Mouse (Mus musculus) cortical plate, adult 2 months (tissue): ENCODE results near the gene Clptm1. TPM values are rescaled to one million over a fixed set of nuclear protein-coding genes. Genes with fewer than 3 reads are reported as not detected.

Experiments
- H3K27ac ChIP-seq: fragments of 200-500 bp; 2 replicates; pipeline ENCODE4 v1.5.1; 2012; ENCODE audit warnings: low read length, control low read depth, inconsistent platforms; ENCODE audit not compliant: insufficient read depth
- H3K4me1 ChIP-seq: fragments of 200-500 bp; 2 replicates; pipeline ENCODE4 v1.6.1; 2011; ENCODE audit warnings: low read length; ENCODE audit not compliant: control insufficient read depth, insufficient read depth
- H3K4me3 ChIP-seq: fragments of 200-500 bp; 2 replicates; pipeline ENCODE4 v1.5.1; 2011; ENCODE audit warnings: mild to moderate bottlenecking, low read length, control low read depth; ENCODE audit not compliant: insufficient read depth
- CTCF ChIP-seq: fragments of 200-500 bp; IDR thresholded peaks from 2 replicates; pipeline ENCODE4 v1.5.1; 2011; ENCODE audit warnings: mild to moderate bottlenecking, control low read depth, low read length; ENCODE audit not compliant: insufficient read depth; ENCODE audit errors: extremely low read depth
- POLR2A ChIP-seq: fragments of 200-500 bp; IDR thresholded peaks from 2 replicates; pipeline ENCODE4 v1.6.1; 2011; ENCODE audit warnings: mild to moderate bottlenecking, low read length, control low read depth; ENCODE audit not compliant: insufficient read depth; ENCODE audit errors: extremely low read depth
- polyA plus RNA-seq: library from polyadenylated mRNA; depleted of rRNA; stranded (reverse); fragments of >200 nt; gene quantifications from 2 replicates; pipeline ENCODE4 v1.2.3, GENCODE M21; 2012; rRNA removed

The Clptm1 gene
- polyA plus RNA-seq, 1 experiment = 147 TPM

DNA sequence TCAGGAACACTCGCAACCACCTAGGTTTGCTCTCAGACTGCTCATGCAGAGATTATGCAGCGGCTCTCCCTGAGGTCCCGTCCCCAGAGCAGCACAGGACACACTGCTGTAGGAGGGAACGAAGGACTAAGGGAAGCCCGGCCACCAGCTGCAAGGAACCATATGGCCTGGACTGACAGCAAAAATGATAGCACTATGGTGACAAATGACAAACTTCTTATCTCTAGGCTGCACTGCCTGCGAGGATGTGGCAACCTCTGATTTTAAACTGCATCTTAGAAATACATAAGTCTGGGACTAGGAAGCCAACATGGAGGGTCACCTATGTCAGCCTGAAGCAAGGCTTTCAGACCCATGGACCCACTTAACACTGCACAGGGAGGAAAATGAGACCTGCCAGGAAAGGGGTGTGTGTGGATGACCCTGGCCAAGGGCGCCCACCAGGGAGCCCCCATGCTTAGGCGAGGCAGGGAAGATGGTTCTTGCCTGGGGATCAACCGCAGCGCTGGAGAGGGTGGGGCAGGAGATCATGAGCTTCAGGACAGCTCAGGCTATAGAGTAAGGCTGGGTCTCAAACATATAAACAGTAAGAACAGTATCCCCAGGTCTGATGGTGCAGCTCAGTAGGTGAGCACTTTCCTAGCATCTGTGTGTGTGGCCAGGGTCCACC, 71.6 kb downstream of the Clptm1 start:
- no peak for TF ChIP-seq POLR2A
- no peak for TF ChIP-seq CTCF
- Histone ChIP-seq H3K27ac (no peak overlapping the region), H3K4me3 (no peak overlapping the region)

DNA sequence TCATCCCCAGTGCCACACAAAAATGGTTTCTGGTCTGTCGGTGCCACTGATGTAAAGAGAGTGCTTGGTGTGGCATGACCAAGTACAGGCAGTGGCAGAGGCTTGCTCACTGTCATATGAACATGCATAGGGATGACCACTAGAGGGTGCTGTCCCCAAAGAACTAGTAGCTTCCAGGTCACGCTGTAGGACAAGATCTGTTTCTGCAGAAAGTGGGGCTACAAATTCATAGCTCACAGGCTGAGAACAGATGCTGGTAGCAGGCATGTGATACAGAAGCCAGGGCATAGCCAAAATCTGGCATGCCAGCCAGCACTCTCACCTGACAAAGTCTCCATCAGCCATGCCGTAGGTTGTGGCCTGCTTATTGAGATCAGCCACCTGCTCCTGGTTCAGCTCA, 74.9 kb downstream of the Clptm1 start:
- TF ChIP-seq CTCF (peak; percentile 83), POLR2A (no peak)
- H3K4me1 ChIP-seq = peaks cover 3% of the 10 kb centered on the region
- no peak overlapping the region for H3K4me3 ChIP-seq
- H3K27ac ChIP-seq = no peak overlapping the region

More for the DNA sequence above, 71.6 kb downstream of the Clptm1 start:
- peaks cover 3% of the 10 kb centered on the region for H3K4me1 ChIP-seq

DNA sequence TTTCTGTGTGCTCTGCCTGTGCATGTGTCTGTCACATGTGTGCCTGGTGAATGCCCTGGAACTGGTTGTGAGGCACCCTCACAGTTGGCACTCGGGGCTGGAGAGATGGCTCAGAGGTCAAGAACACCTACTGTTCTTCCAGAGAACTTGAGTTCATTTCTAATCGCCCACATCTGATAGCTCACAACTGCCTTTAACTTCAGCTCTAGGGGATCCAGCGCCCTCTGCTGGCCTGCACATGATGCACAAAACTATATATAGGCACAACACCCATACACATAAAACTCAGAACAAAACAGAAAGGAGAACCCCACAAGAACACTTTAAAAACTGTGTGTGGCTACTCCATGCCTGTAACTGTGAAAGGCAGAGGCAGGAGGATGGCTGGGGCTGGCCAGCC, 75.6 kb downstream of the Clptm1 start:
- H3K4me1 ChIP-seq = peaks cover 3% of the 10 kb centered on the region
- no peak overlapping the region for H3K4me3 ChIP-seq
- no peak for TF ChIP-seq POLR2A
- peak; percentile 58 for TF ChIP-seq CTCF
- H3K27ac ChIP-seq = no peak overlapping the region

DNA sequence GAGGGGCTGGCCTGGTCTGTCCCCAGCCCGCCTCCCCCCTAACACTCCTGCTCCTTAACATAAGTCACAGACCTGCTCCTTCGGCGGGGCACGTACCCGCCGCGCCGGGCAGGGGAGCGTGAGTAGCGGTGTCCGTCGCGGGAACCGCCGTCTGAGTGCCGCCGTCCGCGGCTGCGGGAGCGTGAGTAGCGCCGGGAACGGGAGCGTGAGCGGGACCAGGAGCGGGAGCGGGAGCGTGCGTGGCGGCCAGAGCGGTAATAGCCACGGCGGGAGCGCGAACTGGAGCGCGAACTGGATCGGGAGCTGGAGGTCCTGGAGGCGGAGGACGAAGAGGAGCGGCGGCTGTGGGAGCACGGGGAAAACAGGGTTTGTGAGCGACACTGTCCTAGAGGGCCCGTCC, 78.6 kb downstream of the Clptm1 start:
- H3K4me3 ChIP-seq = no peak overlapping the region
- TF ChIP-seq CTCF (no peak), POLR2A (no peak)
- no peak overlapping the region for H3K27ac ChIP-seq
- peaks cover 3% of the 10 kb centered on the region for H3K4me1 ChIP-seq

Other genes with a start within 250 kb of the Clptm1 start
- 52.0 and 55.4 TPM in 2 replicates for gene Mark4, start 206.2 kb downstream of the Clptm1 start, polyA plus RNA-seq
- gene Exoc3l2, start 201.7 kb downstream of the Clptm1 start, polyA plus RNA-seq = 0.06 and 0.23 TPM in 2 replicates
- 7.6 and 7.9 TPM in 2 replicates for gene Bloc1s3, start 156.7 kb downstream of the Clptm1 start, polyA plus RNA-seq
- 22.6 TPM in 2 replicates for gene Trappc6a, start 156.6 kb downstream of the Clptm1 start, polyA plus RNA-seq
- 0.98 and 1.1 TPM in 2 replicates for gene Nkpd1, start 147.2 kb downstream of the Clptm1 start, polyA plus RNA-seq
- gene Ppp1r37, start 102.0 kb downstream of the Clptm1 start, polyA plus RNA-seq = 152 and 153 TPM in 2 replicates
- 2.9 and 3.3 TPM in 2 replicates for gene Zfp296, start 87.7 kb downstream of the Clptm1 start, polyA plus RNA-seq
- 54.2 and 57.8 TPM in 2 replicates for gene Gemin7, start 87.4 kb downstream of the Clptm1 start, polyA plus RNA-seq
- 140 and 162 TPM in 2 replicates for gene Clasrp, start 60.5 kb downstream of the Clptm1 start, polyA plus RNA-seq
- gene Relb, start 35.6 kb downstream of the Clptm1 start, polyA plus RNA-seq = 6.4 and 6.6 TPM in 2 replicates
- gene Apoc2, start 12.9 kb upstream of the Clptm1 start, polyA plus RNA-seq = not detected in 2 replicates
- not detected in 2 replicates for gene Gm44805, start 16.4 kb upstream of the Clptm1 start, polyA plus RNA-seq
- not detected in 2 replicates for gene Apoc4, start 16.4 kb upstream of the Clptm1 start, polyA plus RNA-seq
- 1.3 and 1.4 TPM in 2 replicates for gene Apoc1, start 27.6 kb upstream of the Clptm1 start, polyA plus RNA-seq
- gene Apoe, start 34.2 kb upstream of the Clptm1 start, polyA plus RNA-seq = 4,294 and 4,561 TPM in 2 replicates
- 108 TPM in 2 replicates for gene Tomm40, start 50.4 kb upstream of the Clptm1 start, polyA plus RNA-seq
- 6.9 and 7.1 TPM in 2 replicates for gene Nectin2, start 85.5 kb upstream of the Clptm1 start, polyA plus RNA-seq
- gene Bcam, start 106.0 kb upstream of the Clptm1 start, polyA plus RNA-seq = 23.0 and 24.4 TPM in 2 replicates
- not detected in 2 replicates for gene Cblc, start 131.8 kb upstream of the Clptm1 start, polyA plus RNA-seq
- gene Bcl3, start 157.7 kb upstream of the Clptm1 start, polyA plus RNA-seq = 0.42 and 0.53 TPM in 2 replicates
- gene Gm19345, start 187.0 kb upstream of the Clptm1 start, polyA plus RNA-seq = 3.0 and 3.9 TPM in 2 replicates
- not detected in 2 replicates for gene Ceacam16, start 196.3 kb upstream of the Clptm1 start, polyA plus RNA-seq
- not detected in 2 replicates for gene Ceacam19, start 222.9 kb upstream of the Clptm1 start, polyA plus RNA-seq